Mouse (Mus musculus): ENCODE results near the gene Kat5. TPM values are rescaled to one million over a fixed set of nuclear protein-coding genes. Genes with fewer than 3 reads are reported as not detected.

Kat5 gene
- total and polyA plus RNA-seq, 2 experiments from 2014 or later, result 73.9 to 126 TPM

DNA sequence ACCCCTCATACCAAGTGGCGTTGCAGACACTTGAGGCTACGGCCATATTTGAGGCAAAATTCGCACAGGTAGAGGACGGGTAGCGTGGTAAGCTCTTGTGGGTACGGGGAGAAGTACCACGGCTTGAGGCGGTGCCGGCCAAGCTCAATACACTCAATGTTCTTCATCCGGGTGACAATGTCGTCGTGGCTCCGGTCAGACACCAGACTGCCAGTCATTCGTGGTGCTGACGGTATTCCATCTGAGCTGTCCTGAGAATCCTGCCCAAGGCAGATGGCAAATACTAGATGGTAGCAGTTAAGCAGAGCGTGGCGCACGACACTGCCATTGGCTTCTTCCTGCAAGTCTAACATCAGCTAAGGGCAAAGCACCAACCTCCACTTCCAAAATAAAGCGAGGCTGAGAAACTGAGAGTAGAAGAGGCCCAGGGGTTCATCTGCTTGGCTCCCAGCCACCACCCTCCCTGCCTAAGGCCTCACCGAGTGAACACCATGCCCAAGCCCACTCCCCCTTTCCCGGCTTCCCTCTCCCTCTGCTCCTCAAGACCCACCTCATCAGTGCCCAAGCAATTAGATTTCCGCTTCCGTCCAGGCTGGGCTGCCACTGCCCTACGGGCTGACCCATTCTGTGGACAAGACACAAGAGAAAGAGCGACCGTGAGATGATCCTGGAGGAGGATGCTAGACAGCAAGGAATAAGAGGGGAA, 2.2 kb downstream of the Kat5 start:
- Histone ChIP-seq H3K27me3 (ENCODE audit: insufficient read depth, low read length) (no peaks in the 10 kb centered on the region), H3K9ac (replicated peaks; ENCODE audit: low read length, poor library complexity, severe bottlenecking) (no peak overlapping the region), H3K27ac (ENCODE audit: low read depth, low read length) (no peak overlapping the region), H3K4me2 (ENCODE audit: low read depth, low read length, poor library complexity, severe bottlenecking) (no peak overlapping the region), H3K9me3 (ENCODE audit: low read length) (no peaks in the 10 kb centered on the region), H3K36me3 (ENCODE audit: insufficient read depth, low read length) (peaks cover 52% of the 10 kb centered on the region), H3K4me1 (ENCODE audit: insufficient read depth, low read length) (peaks cover 14% of the 10 kb centered on the region; the same call in 1 of the 2 replicates), H3K4me3 (ENCODE audit: low read depth, low read length) (no peak overlapping the region)
- no peak for DNase-seq (ENCODE audit: low spot score)
- ATAC-seq (ENCODE audit: low FRiP score), result no peak
- 96% methylated on average over 26 of the region's 26 CpGs for WGBS
- no peak for TF ChIP-seq CTCF (IDR thresholded peaks at IDR 0.05)

- H3K9me3 ChIP-seq (ENCODE audit: low read length), result no peaks in the 10 kb centered on the region
- peaks cover 52% of the 10 kb centered on the region for H3K36me3 ChIP-seq (ENCODE audit: insufficient read depth, low read length)
- WGBS, result 80% methylated on average over 8 of the region's 8 CpGs
- peaks cover 14% of the 10 kb centered on the region; the same call in 1 of the 2 replicates for H3K4me1 ChIP-seq (ENCODE audit: insufficient read depth, low read length)
- ATAC-seq (ENCODE audit: low FRiP score), result no peak
- H3K4me3 ChIP-seq (ENCODE audit: low read depth, low read length), result no peak overlapping the region
- H3K9ac ChIP-seq (replicated peaks; ENCODE audit: low read length, poor library complexity, severe bottlenecking), result no peak overlapping the region
- H3K4me2 ChIP-seq (ENCODE audit: low read depth, low read length, poor library complexity, severe bottlenecking), result no peak overlapping the region
- no peak for DNase-seq (ENCODE audit: low spot score)
- no peaks in the 10 kb centered on the region for H3K27me3 ChIP-seq (ENCODE audit: insufficient read depth, low read length)
- H3K27ac ChIP-seq (ENCODE audit: low read depth, low read length), result no peak overlapping the region
- TF ChIP-seq CTCF (IDR thresholded peaks at IDR 0.05), result no peak
These were observed 3.8 kb downstream of the Kat5 start for GRCm38 (mm10) chr19:5606196-5606595.

- Histone ChIP-seq H3K9me3 (ENCODE audit: low read length) (no peaks in the 10 kb centered on the region), H3K36me3 (ENCODE audit: insufficient read depth, low read length) (peaks cover 52% of the 10 kb centered on the region), H3K27ac (ENCODE audit: low read depth, low read length) (no peak overlapping the region), H3K4me2 (ENCODE audit: low read depth, low read length, poor library complexity, severe bottlenecking) (no peak overlapping the region), H3K27me3 (ENCODE audit: insufficient read depth, low read length) (no peaks in the 10 kb centered on the region), H3K4me1 (ENCODE audit: insufficient read depth, low read length) (peaks cover 11% of the 10 kb centered on the region; the same call in 1 of the 2 replicates), H3K9ac (replicated peaks; ENCODE audit: low read length, poor library complexity, severe bottlenecking) (no peak overlapping the region), H3K4me3 (ENCODE audit: low read depth, low read length) (no peak overlapping the region)
- DNase-seq (ENCODE audit: low spot score) (no peak), ATAC-seq (ENCODE audit: low FRiP score) (no peak)
- 92% methylated on average over 7 of the region's 7 CpGs for WGBS
- no peak for TF ChIP-seq CTCF (IDR thresholded peaks at IDR 0.05)
These were observed 4.9 kb downstream of the Kat5 start for GRCm38 (mm10) chr19:5605126-5605525.

- H3K9me3 ChIP-seq (ENCODE audit: low read length), result no peaks in the 10 kb centered on the region
- H3K4me2 ChIP-seq (ENCODE audit: low read depth, low read length, poor library complexity, severe bottlenecking), result no peak overlapping the region
- ATAC-seq (ENCODE audit: low FRiP score), result no peak
- H3K9ac ChIP-seq (replicated peaks; ENCODE audit: low read length, poor library complexity, severe bottlenecking), result no peak overlapping the region
- H3K36me3 ChIP-seq (ENCODE audit: insufficient read depth, low read length), result peaks cover 52% of the 10 kb centered on the region
- no peak overlapping the region for H3K4me3 ChIP-seq (ENCODE audit: low read depth, low read length)
- no peaks in the 10 kb centered on the region for H3K27me3 ChIP-seq (ENCODE audit: insufficient read depth, low read length)
- no peak for TF ChIP-seq CTCF (IDR thresholded peaks at IDR 0.05)
- peaks cover 4% of the 10 kb centered on the region; the same call in 1 of the 2 replicates for H3K4me1 ChIP-seq (ENCODE audit: insufficient read depth, low read length)
- no peak for DNase-seq (ENCODE audit: low spot score)
- WGBS, result 91% methylated on average over 7 of the region's 7 CpGs
- no peak overlapping the region for H3K27ac ChIP-seq (ENCODE audit: low read depth, low read length)
These were observed 6.4 kb downstream of the Kat5 start for GRCm38 (mm10) chr19:5603664-5604063.

GRCm38 (mm10) chr19:5601752-5602541, 8.1 kb downstream of the Kat5 start, which contains the start of gene Rnaseh2c:
Gene Rnaseh2c, plus strand, starts transcription at chr19:5601873.
- DNase-seq (ENCODE audit: low spot score) (peak; percentile 94), ATAC-seq (ENCODE audit: low FRiP score) (peak; percentile 86)
- peaks cover 39% of the 10 kb centered on the region for H3K36me3 ChIP-seq (ENCODE audit: insufficient read depth, low read length)
- under 1% methylated on average over 64 of the region's 64 CpGs for WGBS
- H3K4me3 ChIP-seq (ENCODE audit: low read depth, low read length), result peak within 1 kb of the TSS; percentile 57
- H3K4me2 ChIP-seq (ENCODE audit: low read depth, low read length, poor library complexity, severe bottlenecking), result peak within 1 kb of the TSS; percentile 78
- TF ChIP-seq CTCF (IDR thresholded peaks at IDR 0.05), result no peak
- H3K27me3 ChIP-seq (ENCODE audit: insufficient read depth, low read length), result no peaks in the 10 kb centered on the region
- H3K9ac ChIP-seq (replicated peaks; ENCODE audit: low read length, poor library complexity, severe bottlenecking), result peak within 1 kb of the TSS; percentile 76
- no peaks in the 10 kb centered on the region for H3K4me1 ChIP-seq (ENCODE audit: insufficient read depth, low read length)
- H3K27ac ChIP-seq (ENCODE audit: low read depth, low read length), result peak within 1 kb of the TSS; percentile 72
- no peaks in the 10 kb centered on the region for H3K9me3 ChIP-seq (ENCODE audit: low read length)

- no peak overlapping the region for H3K4me3 ChIP-seq (ENCODE audit: low read depth, low read length)
- TF ChIP-seq CTCF (IDR thresholded peaks at IDR 0.05), result no peak
- H3K9me3 ChIP-seq (ENCODE audit: low read length), result no peaks in the 10 kb centered on the region
- H3K4me1 ChIP-seq (ENCODE audit: insufficient read depth, low read length), result no peaks in the 10 kb centered on the region
- no peaks in the 10 kb centered on the region for H3K27me3 ChIP-seq (ENCODE audit: insufficient read depth, low read length)
- 79% methylated on average over 4 of the region's 4 CpGs for WGBS
- ATAC-seq (ENCODE audit: low FRiP score) (no peak), DNase-seq (ENCODE audit: low spot score) (no peak)
- no peak overlapping the region for H3K9ac ChIP-seq (replicated peaks; ENCODE audit: low read length, poor library complexity, severe bottlenecking)
- peaks cover 12% of the 10 kb centered on the region for H3K36me3 ChIP-seq (ENCODE audit: insufficient read depth, low read length)
- no peak overlapping the region for H3K4me2 ChIP-seq (ENCODE audit: low read depth, low read length, poor library complexity, severe bottlenecking)
- no peak overlapping the region for H3K27ac ChIP-seq (ENCODE audit: low read depth, low read length)
These were observed 10.8 kb downstream of the Kat5 start for GRCm38 (mm10) chr19:5599224-5599623.

Data from midbrain, postnatal 0 days (tissue).